Mouse (Mus musculus): Measurements from ENCODE around the gene Akr1b10.
"Not testable (repeated sequence)": the region's sequence is repeated elsewhere in the genome, so short reads cannot be mapped to it uniquely, and the experiment has no call there.

Gene Akr1b10

GRCm38 (mm10) chr6:34371700-34372351 lies 12.2 kb upstream of the Akr1b10 start:
- DNase-seq (ENCODE audit: low spot score in 2 of 2): peak; percentile 86 to 90

GRCm38 (mm10) chr6:34373841-34374240 lies 10.2 kb upstream of the Akr1b10 start:
- DNase-seq (ENCODE audit: low spot score in 2 of 2): no peak

GRCm38 (mm10) chr6:34375888-34376287 lies 8.1 kb upstream of the Akr1b10 start:
- not testable (repeated sequence) for DNase-seq (ENCODE audit: low spot score in 2 of 2)

GRCm38 (mm10) chr6:34383401-34383800 lies 617 bp upstream of the Akr1b10 start:
- no peak for DNase-seq (ENCODE audit: low spot score in 2 of 2)

GRCm38 (mm10) chr6:34384701-34385370 lies 818 bp downstream of the Akr1b10 start:
- DNase-seq (ENCODE audit: low spot score in 2 of 2): peak; percentile 40 to 43

GRCm38 (mm10) chr6:34388420-34389156 lies 4.6 kb downstream of the Akr1b10 start:
- DNase-seq (ENCODE audit: low spot score in 2 of 2): no peak

- no peak for DNase-seq (ENCODE audit: low spot score in 2 of 2)
Observed at GRCm38 (mm10) chr6:34395897-34396296, 11.9 kb downstream of the Akr1b10 start.

- no peak for DNase-seq (ENCODE audit: low spot score in 2 of 2)
Observed at GRCm38 (mm10) chr6:34398431-34398830, 14.4 kb downstream of the Akr1b10 start.

GRCm38 (mm10) chr6:34399606-34400220 lies 15.7 kb downstream of the Akr1b10 start:
- DNase-seq (ENCODE audit: low spot score in 2 of 2): no peak

- DNase-seq (ENCODE audit: low spot score in 2 of 2): no peak
Observed at GRCm38 (mm10) chr6:34400696-34401095, 16.7 kb downstream of the Akr1b10 start.

GRCm38 (mm10) chr6:34406746-34407145 lies 22.7 kb downstream of the Akr1b10 start:
- no peak for DNase-seq (ENCODE audit: low spot score in 2 of 2)

- DNase-seq (ENCODE audit: low spot score in 2 of 2): no peak
Observed at GRCm38 (mm10) chr6:34407403-34407802, 23.4 kb downstream of the Akr1b10 start.

- no peak for DNase-seq (ENCODE audit: low spot score in 2 of 2)
Observed at GRCm38 (mm10) chr6:34412023-34412422, 28.0 kb downstream of the Akr1b10 start, which contains the start of gene Akr1b7. Gene Akr1b7 (plus strand): TSS chr6:34412334.

- no peak for DNase-seq (ENCODE audit: low spot score in 2 of 2)
Observed at GRCm38 (mm10) chr6:34412688-34413087, 28.7 kb downstream of the Akr1b10 start.

GRCm38 (mm10) chr6:34413386-34413785 lies 29.4 kb downstream of the Akr1b10 start:
- DNase-seq (ENCODE audit: low spot score in 2 of 2): not testable (repeated sequence)

- DNase-seq (ENCODE audit: low spot score in 2 of 2): no peak
Observed at GRCm38 (mm10) chr6:34416521-34416920, 32.5 kb downstream of the Akr1b10 start.

GRCm38 (mm10) chr6:34419071-34419470 lies 35.1 kb downstream of the Akr1b10 start:
- no peak for DNase-seq (ENCODE audit: low spot score in 2 of 2)

- DNase-seq (ENCODE audit: low spot score in 2 of 2): no peak
Observed at GRCm38 (mm10) chr6:34439006-34439405, 55.0 kb downstream of the Akr1b10 start.

GRCm38 (mm10) chr6:34441556-34442257 lies 57.7 kb downstream of the Akr1b10 start:
- no peak for DNase-seq (ENCODE audit: low spot score in 2 of 2)

- DNase-seq (ENCODE audit: low spot score in 2 of 2): no peak
Observed at GRCm38 (mm10) chr6:34443791-34444190, 59.8 kb downstream of the Akr1b10 start.
